Mouse (Mus musculus): ENCODE data around the gene Gm20458. TPM values are rescaled to one million over a fixed set of nuclear protein-coding genes. Genes with fewer than 3 reads are reported as not detected.

Gm20458 gene
- total and polyA plus RNA-seq, 2 experiments from 2014 or later, result 6.9 to 15.0 TPM

- ATAC-seq (ENCODE audit: low FRiP score), result no peak
- no peak overlapping the region for H3K4me2 ChIP-seq (ENCODE audit: low read depth, low read length, poor library complexity, severe bottlenecking)
- no peaks in the 10 kb centered on the region for H3K9me3 ChIP-seq (ENCODE audit: low read length)
- peak; percentile 29; the same call in 1 of the 2 replicates for TF ChIP-seq CTCF (IDR thresholded peaks at IDR 0.05)
- no peak for DNase-seq (ENCODE audit: low spot score)
- H3K4me3 ChIP-seq (ENCODE audit: low read depth, low read length), result no peak overlapping the region
- WGBS, result 81% methylated on average over 5 of the region's 5 CpGs
- H3K36me3 ChIP-seq (ENCODE audit: insufficient read depth, low read length), result peaks cover 42% of the 10 kb centered on the region
- no peak overlapping the region for H3K9ac ChIP-seq (replicated peaks; ENCODE audit: low read length, poor library complexity, severe bottlenecking)
- H3K27ac ChIP-seq (ENCODE audit: low read depth, low read length), result no peak overlapping the region
- no peaks in the 10 kb centered on the region for H3K27me3 ChIP-seq (ENCODE audit: insufficient read depth, low read length)
- peaks cover 7% of the 10 kb centered on the region; the same call in 1 of the 2 replicates for H3K4me1 ChIP-seq (ENCODE audit: insufficient read depth, low read length)
Measured at GRCm38 (mm10) chr2:164499317-164499716, 38.5 kb downstream of the Gm20458 start.

- Histone ChIP-seq H3K27me3 (ENCODE audit: insufficient read depth, low read length) (no peaks in the 10 kb centered on the region), H3K9ac (replicated peaks; ENCODE audit: low read length, poor library complexity, severe bottlenecking) (no peak overlapping the region), H3K27ac (ENCODE audit: low read depth, low read length) (no peak overlapping the region), H3K4me2 (ENCODE audit: low read depth, low read length, poor library complexity, severe bottlenecking) (no peak overlapping the region), H3K36me3 (ENCODE audit: insufficient read depth, low read length) (peaks cover 49% of the 10 kb centered on the region), H3K9me3 (ENCODE audit: low read length) (no peaks in the 10 kb centered on the region), H3K4me1 (ENCODE audit: insufficient read depth, low read length) (peaks cover 7% of the 10 kb centered on the region; the same call in 1 of the 2 replicates), H3K4me3 (ENCODE audit: low read depth, low read length) (no peak overlapping the region)
- ATAC-seq (ENCODE audit: low FRiP score) (no peak), DNase-seq (ENCODE audit: low spot score) (peak; percentile 54)
- 96% methylated on average over 7 of the region's 7 CpGs for WGBS
- TF ChIP-seq CTCF (IDR thresholded peaks at IDR 0.05), result no peak
Measured at GRCm38 (mm10) chr2:164500511-164500910, 39.7 kb downstream of the Gm20458 start.

- no peaks in the 10 kb centered on the region for H3K27me3 ChIP-seq (ENCODE audit: insufficient read depth, low read length)
- no peak overlapping the region for H3K4me2 ChIP-seq (ENCODE audit: low read depth, low read length, poor library complexity, severe bottlenecking)
- no peak overlapping the region for H3K9ac ChIP-seq (replicated peaks; ENCODE audit: low read length, poor library complexity, severe bottlenecking)
- peak; percentile 19; the same call in 1 of the 2 replicates for TF ChIP-seq CTCF (IDR thresholded peaks at IDR 0.05)
- no peaks in the 10 kb centered on the region for H3K9me3 ChIP-seq (ENCODE audit: low read length)
- no peak overlapping the region for H3K27ac ChIP-seq (ENCODE audit: low read depth, low read length)
- H3K36me3 ChIP-seq (ENCODE audit: insufficient read depth, low read length), result peaks cover 48% of the 10 kb centered on the region
- WGBS, result 95% methylated on average over 3 of the region's 3 CpGs
- no peaks in the 10 kb centered on the region for H3K4me1 ChIP-seq (ENCODE audit: insufficient read depth, low read length)
- H3K4me3 ChIP-seq (ENCODE audit: low read depth, low read length), result no peak overlapping the region
- no peak for DNase-seq (ENCODE audit: low spot score)
- no peak for ATAC-seq (ENCODE audit: low FRiP score)
Measured at GRCm38 (mm10) chr2:164504919-164505318, 44.2 kb downstream of the Gm20458 start.

GRCm38 (mm10) chr2:164505619-164506347, 45.0 kb downstream of the Gm20458 start:
- no peak overlapping the region for H3K4me3 ChIP-seq (ENCODE audit: low read depth, low read length)
- H3K4me2 ChIP-seq (ENCODE audit: low read depth, low read length, poor library complexity, severe bottlenecking), result no peak overlapping the region
- ATAC-seq (ENCODE audit: low FRiP score) (no peak), DNase-seq (ENCODE audit: low spot score) (no peak)
- no peak overlapping the region for H3K27ac ChIP-seq (ENCODE audit: low read depth, low read length)
- H3K9me3 ChIP-seq (ENCODE audit: low read length), result no peaks in the 10 kb centered on the region
- no peaks in the 10 kb centered on the region for H3K27me3 ChIP-seq (ENCODE audit: insufficient read depth, low read length)
- WGBS, result 97% methylated on average over 4 of the region's 4 CpGs
- H3K9ac ChIP-seq (replicated peaks; ENCODE audit: low read length, poor library complexity, severe bottlenecking), result no peak overlapping the region
- H3K4me1 ChIP-seq (ENCODE audit: insufficient read depth, low read length), result no peaks in the 10 kb centered on the region
- peak; percentile 26; the same call in 1 of the 2 replicates for TF ChIP-seq CTCF (IDR thresholded peaks at IDR 0.05)
- H3K36me3 ChIP-seq (ENCODE audit: insufficient read depth, low read length), result peaks cover 40% of the 10 kb centered on the region

- no peak for DNase-seq (ENCODE audit: low spot score)
- no peak for ATAC-seq (ENCODE audit: low FRiP score)
- Histone ChIP-seq H3K4me2 (ENCODE audit: low read depth, low read length, poor library complexity, severe bottlenecking) (no peak overlapping the region), H3K9me3 (ENCODE audit: low read length) (no peaks in the 10 kb centered on the region), H3K4me3 (ENCODE audit: low read depth, low read length) (no peak overlapping the region), H3K36me3 (ENCODE audit: insufficient read depth, low read length) (peaks cover 22% of the 10 kb centered on the region), H3K27ac (ENCODE audit: low read depth, low read length) (no peak overlapping the region), H3K27me3 (ENCODE audit: insufficient read depth, low read length) (no peaks in the 10 kb centered on the region), H3K4me1 (ENCODE audit: insufficient read depth, low read length) (no peaks in the 10 kb centered on the region), H3K9ac (replicated peaks; ENCODE audit: low read length, poor library complexity, severe bottlenecking) (no peak overlapping the region)
- no peak for TF ChIP-seq CTCF (IDR thresholded peaks at IDR 0.05)
- 83% methylated on average over 19 of the region's 19 CpGs for WGBS
Measured at GRCm38 (mm10) chr2:164507811-164508210, 47.0 kb downstream of the Gm20458 start.

GRCm38 (mm10) chr2:164510621-164511190, 49.9 kb downstream of the Gm20458 start:
- no peak overlapping the region for H3K27ac ChIP-seq (ENCODE audit: low read depth, low read length)
- DNase-seq (ENCODE audit: low spot score), result no peak
- H3K36me3 ChIP-seq (ENCODE audit: insufficient read depth, low read length), result no peaks in the 10 kb centered on the region
- no peak for TF ChIP-seq CTCF (IDR thresholded peaks at IDR 0.05)
- WGBS, result 44% methylated on average over 4 of the region's 5 CpGs
- no peaks in the 10 kb centered on the region for H3K9me3 ChIP-seq (ENCODE audit: low read length)
- no peak for ATAC-seq (ENCODE audit: low FRiP score)
- no peak overlapping the region for H3K9ac ChIP-seq (replicated peaks; ENCODE audit: low read length, poor library complexity, severe bottlenecking)
- no peak overlapping the region for H3K4me2 ChIP-seq (ENCODE audit: low read depth, low read length, poor library complexity, severe bottlenecking)
- no peaks in the 10 kb centered on the region; the same call in 1 of the 2 replicates for H3K27me3 ChIP-seq (ENCODE audit: insufficient read depth, low read length)
- H3K4me1 ChIP-seq (ENCODE audit: insufficient read depth, low read length), result no peaks in the 10 kb centered on the region
- H3K4me3 ChIP-seq (ENCODE audit: low read depth, low read length), result no peak overlapping the region
